Mouse (Mus musculus) brain, embryonic 14.5 days (tissue): ENCODE data around the gene Gria4.

Experiments used
- CTCF ChIP-seq: fragments of 200-500 bp; IDR thresholded peaks from 2 replicates; pipeline ENCODE4 v1.5.1; 2012; ENCODE audit warnings: inconsistent platforms, mild to moderate bottlenecking, moderate library complexity, borderline replicate concordance; ENCODE audit not compliant: insufficient read depth, insufficient read length; ENCODE audit errors: extremely low read depth
- POLR2A ChIP-seq: fragments of 200-500 bp; IDR thresholded peaks from 2 replicates; pipeline ENCODE4 v1.6.1; 2012; ENCODE audit warnings: mild to moderate bottlenecking, inconsistent platforms, borderline replicate concordance; ENCODE audit not compliant: poor library complexity, insufficient read depth, insufficient read length, severe bottlenecking; ENCODE audit errors: extremely low read depth

GRCm38 (mm10) chr9:4797396-4797795 lies 1.4 kb upstream of the Gria4 start:
- TF ChIP-seq CTCF (no peak), POLR2A (no peak)
